Mouse (Mus musculus) brain, embryonic 14.5 days (tissue): ENCODE results near the gene Gimap7. TPM values are rescaled to one million over a fixed set of nuclear protein-coding genes. Genes with fewer than 3 reads are reported as not detected.

Experiments used
- DNase-seq: peaks from one replicate; pipeline ENCODE4 v3.0.0-alpha.2; 2011; ENCODE audit warnings: low read depth
- CTCF ChIP-seq: fragments of 200-500 bp; IDR thresholded peaks from 2 replicates; pipeline ENCODE4 v1.5.1; 2012; ENCODE audit warnings: inconsistent platforms, mild to moderate bottlenecking, moderate library complexity, borderline replicate concordance; ENCODE audit not compliant: insufficient read depth, insufficient read length; ENCODE audit errors: extremely low read depth
- POLR2A ChIP-seq: fragments of 200-500 bp; IDR thresholded peaks from 2 replicates; pipeline ENCODE4 v1.6.1; 2012; ENCODE audit warnings: mild to moderate bottlenecking, inconsistent platforms, borderline replicate concordance; ENCODE audit not compliant: poor library complexity, insufficient read depth, insufficient read length, severe bottlenecking; ENCODE audit errors: extremely low read depth
- polyA plus RNA-seq: library from polyadenylated mRNA; depleted of rRNA; stranded (reverse); fragments of >200 nt; gene quantifications from 2 replicates; pipeline ENCODE4 v1.2.3, GENCODE M21; 2012

Gimap7 gene
- polyA plus RNA-seq, 1 experiment = not detected

DNA sequence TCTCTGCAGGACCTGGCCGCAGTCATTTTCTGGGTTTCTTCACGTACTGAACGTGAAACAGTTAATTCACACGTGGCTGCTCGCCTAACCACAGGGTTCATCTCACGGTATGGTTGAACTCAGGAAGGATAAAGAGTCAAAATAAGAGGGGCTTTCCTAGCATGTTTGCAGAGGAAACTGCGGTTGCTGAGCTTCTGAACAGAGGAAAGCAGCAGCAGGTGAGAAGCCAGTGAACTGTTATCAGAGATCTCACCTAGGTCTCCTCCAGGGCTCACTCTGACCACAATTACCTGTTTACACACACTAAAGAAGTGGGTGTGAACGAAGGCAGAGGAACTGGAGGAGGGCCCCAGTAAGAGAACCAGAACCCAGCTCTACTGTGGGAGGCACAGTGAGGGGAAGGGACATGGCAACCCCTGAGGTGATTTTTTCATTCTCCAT, 14.5 kb downstream of the Gimap7 start:
- no peak for TF ChIP-seq POLR2A
- TF ChIP-seq CTCF = no peak
- DNase-seq = no peak

GRCm38 (mm10) chr6:48733660-48734059, 15.2 kb downstream of the Gimap7 start:
- DNase-seq = no peak
- TF ChIP-seq CTCF (no peak), POLR2A (no peak)

- DNase-seq = no peak
- no peak for TF ChIP-seq CTCF
- TF ChIP-seq POLR2A = no peak
Observed at GRCm38 (mm10) chr6:48737053-48737452, 18.6 kb downstream of the Gimap7 start.

GRCm38 (mm10) chr6:48737688-48738087, 19.3 kb downstream of the Gimap7 start:
- TF ChIP-seq POLR2A (no peak), CTCF (no peak)
- no peak for DNase-seq

DNA sequence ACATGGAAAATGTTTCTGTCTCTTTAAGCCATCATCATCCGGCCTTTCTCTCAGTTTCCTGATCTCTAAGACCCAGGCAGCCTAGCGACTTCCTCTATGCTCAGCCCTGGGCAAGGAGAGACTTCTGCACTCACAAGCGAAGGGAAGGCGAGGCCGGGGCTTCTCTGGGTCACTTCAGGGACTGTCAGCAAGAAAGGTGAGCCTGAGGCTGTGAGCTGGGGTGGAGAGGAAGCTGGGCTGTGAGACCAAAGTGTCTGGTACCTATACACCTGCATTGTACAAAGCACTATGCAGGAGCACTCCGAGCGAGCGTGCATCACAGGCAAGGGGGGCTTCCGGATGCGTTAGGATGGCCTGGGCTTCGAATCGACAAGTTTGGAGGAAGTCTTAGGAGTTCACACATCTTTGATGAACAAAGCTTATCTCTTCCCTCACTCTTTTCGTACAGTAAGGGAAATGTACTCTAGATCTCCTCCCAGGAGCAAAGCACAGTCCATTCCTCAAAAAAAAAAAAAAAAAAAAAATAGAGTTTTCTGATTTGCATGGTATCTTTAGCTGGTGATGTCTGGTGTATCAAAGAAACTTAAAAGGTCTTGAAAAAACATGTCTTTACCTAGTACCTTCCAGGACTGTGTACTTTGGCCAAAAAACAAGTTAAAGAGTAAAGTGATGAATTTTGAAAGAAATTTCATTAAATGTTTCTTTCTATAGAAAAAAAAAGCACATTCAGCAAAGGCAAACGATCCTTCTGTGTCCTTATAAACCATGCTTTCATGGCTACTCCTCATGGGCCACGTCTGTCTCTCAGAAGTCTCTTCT, 20.7 kb downstream of the Gimap7 start, which contains the start of gene Gimap1:
Gene Gimap1, plus strand, starts transcription at position 94 of the 819 bp plus-strand sequence.
- DNase-seq = no peak
- TF ChIP-seq CTCF (no peak), POLR2A (no peak)

DNA sequence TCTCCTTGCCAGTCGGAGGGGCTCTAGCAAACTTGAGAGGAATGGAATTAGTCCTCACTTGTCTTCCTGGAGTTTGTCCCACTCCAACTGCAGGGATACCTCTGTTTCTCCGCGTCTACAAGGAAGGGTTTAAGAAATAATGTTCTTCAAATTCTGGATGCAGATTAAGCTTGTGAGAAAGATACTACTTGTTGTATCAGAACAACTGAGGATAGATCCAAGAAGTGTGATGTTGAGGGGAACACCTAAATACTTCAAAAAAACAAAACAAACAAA, 21.3 kb downstream of the Gimap7 start:
- TF ChIP-seq POLR2A = no peak
- no peak for TF ChIP-seq CTCF

GRCm38 (mm10) chr6:48740501-48741169, 22.2 kb downstream of the Gimap7 start:
- no peak for DNase-seq
- TF ChIP-seq CTCF = no peak
- TF ChIP-seq POLR2A = no peak

More for the DNA sequence above, 21.3 kb downstream of the Gimap7 start:
- no peak for DNase-seq

- no peak for DNase-seq
- TF ChIP-seq CTCF = no peak
- TF ChIP-seq POLR2A = no peak
Observed at GRCm38 (mm10) chr6:48741273-48741672, 22.9 kb downstream of the Gimap7 start.

DNA sequence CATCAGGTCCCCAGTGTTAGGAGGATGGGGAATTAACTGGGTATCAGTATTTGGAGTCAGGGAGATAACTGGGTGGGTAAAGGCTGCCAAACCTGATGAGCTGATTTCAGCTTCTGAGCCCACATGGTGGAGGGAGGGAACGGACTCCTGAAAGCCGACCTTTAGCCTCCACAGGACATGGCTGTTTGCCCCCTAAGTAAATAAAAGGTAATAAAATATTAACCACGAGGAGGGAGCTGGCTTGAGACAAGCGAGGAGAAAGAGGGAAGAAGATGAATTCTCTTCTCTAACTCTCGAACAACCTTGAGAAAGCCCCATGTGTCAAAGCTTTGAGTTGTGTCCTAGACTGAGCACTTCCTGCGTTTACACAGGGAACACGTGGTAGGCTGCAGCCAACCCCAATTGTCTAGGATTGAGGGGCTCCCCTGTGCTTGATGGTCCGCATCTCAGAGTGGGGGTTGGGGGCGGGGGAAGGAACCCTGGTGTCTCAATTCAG, 23.3 kb downstream of the Gimap7 start:
- DNase-seq = no peak
- TF ChIP-seq CTCF (no peak), POLR2A (no peak)

- DNase-seq = peak; percentile 25
- TF ChIP-seq CTCF (no peak), POLR2A (no peak)
Observed at GRCm38 (mm10) chr6:48742422-48743351, 24.3 kb downstream of the Gimap7 start.

GRCm38 (mm10) chr6:48745490-48745889, 27.1 kb downstream of the Gimap7 start:
- no peak for TF ChIP-seq CTCF
- DNase-seq = no peak
